23 mouse cellular contexts compared by ENCODE assay signal in genomic region chr11:121712987-121713386, GRCm38 (mm10). TPM values are rescaled to one million over a fixed set of nuclear protein-coding genes. Genes with fewer than 3 reads are reported as not detected.
DNase-seq lines count a peak whose midpoint lies in the region; ATAC-seq lines count a peak whose summit lies in the region.
"Had no signal": no experiment of that assay in that cellular context is flagged by ENCODE, and none has a peak within 500 bp of the region (broad histone marks: within the 10 kb centered on the region; RNA-seq: fewer than 3 reads in every experiment).

No protein-coding gene starts in this region.

- H3K9ac ChIP-seq in lung, embryonic 16.5 days (ENCODE audit: low read length): no peak overlapping the region
- no peak overlapping the region for H3K9ac ChIP-seq in intestine, embryonic 14.5 days (ENCODE audit: low read length)
- H3K9ac ChIP-seq: embryonic facial prominence, embryonic 12.5 days; forebrain, embryonic 15.5 days; limb, embryonic 12.5 days; liver, embryonic 12.5 days; midbrain, embryonic 12.5 days; neural tube, embryonic 12.5 days had no signal

- H3K36me3 ChIP-seq in lung, embryonic 16.5 days (ENCODE audit: control insufficient read depth, insufficient read depth, low read length): peaks cover 10% of the 10 kb centered on the region
- peaks cover 21% of the 10 kb centered on the region for H3K36me3 ChIP-seq in intestine, embryonic 14.5 days (ENCODE audit: control insufficient read depth, insufficient read depth, low read length)
- peaks cover 91% of the 10 kb centered on the region for H3K36me3 ChIP-seq in macrophage (ENCODE audit: inconsistent target)
- peaks cover 6% of the 10 kb centered on the region; the same call in 1 of the 2 replicates for H3K36me3 ChIP-seq in heart, embryonic 10.5 days
- H3K36me3 ChIP-seq: embryonic facial prominence, embryonic 12.5 days; forebrain, embryonic 15.5 days; hindbrain, embryonic 10.5 days; liver, embryonic 12.5 days; midbrain, embryonic 12.5 days; neural tube, embryonic 12.5 days had no signal

- H3K4me3 ChIP-seq in lung, embryonic 16.5 days (ENCODE audit: low read length): no peak overlapping the region
- no peak overlapping the region for H3K4me3 ChIP-seq in intestine, embryonic 14.5 days (ENCODE audit: low read depth, low read length)
- no peak overlapping the region for H3K4me3 ChIP-seq in macrophage (ENCODE audit: inconsistent target)
- no peak overlapping the region for H3K4me3 ChIP-seq in heart, embryonic 10.5 days
- H3K4me3 ChIP-seq: embryonic facial prominence, embryonic 12.5 days; forebrain, embryonic 15.5 days; hindbrain, embryonic 10.5 days; limb, embryonic 12.5 days; liver, embryonic 12.5 days; midbrain, embryonic 12.5 days; neural tube, embryonic 12.5 days had no signal

- peaks cover 22% of the 10 kb centered on the region for H3K4me1 ChIP-seq in lung, embryonic 16.5 days (replicated peaks; ENCODE audit: control insufficient read depth, insufficient read depth, low read length)
- 0 out of 2 replicates have a peak, but pooled peaks cover 6% of the 10 kb centered on the region for H3K4me1 ChIP-seq in intestine, embryonic 14.5 days (replicated peaks; ENCODE audit: control insufficient read depth, insufficient read depth, low read length)
- no peaks in the 10 kb centered on the region for H3K4me1 ChIP-seq in heart, embryonic 10.5 days
- H3K4me1 ChIP-seq: embryonic facial prominence, embryonic 12.5 days; forebrain, embryonic 15.5 days; hindbrain, embryonic 10.5 days; liver, embryonic 12.5 days; midbrain, embryonic 12.5 days; neural tube, embryonic 12.5 days had no signal

- peaks cover 97% of the 10 kb centered on the region for H3K79me2 ChIP-seq in macrophage (ENCODE audit: inconsistent target)

- no peaks in the 10 kb centered on the region for H3K27me3 ChIP-seq in lung, embryonic 16.5 days (ENCODE audit: control insufficient read depth, insufficient read depth, low read depth, low read length)
- H3K27me3 ChIP-seq in intestine, embryonic 14.5 days (replicated peaks; ENCODE audit: control insufficient read depth, insufficient read depth, low read length): no peaks in the 10 kb centered on the region
- peaks cover 20% of the 10 kb centered on the region; the same call in 1 of the 2 replicates for H3K27me3 ChIP-seq in heart, embryonic 10.5 days (ENCODE audit: insufficient read depth, poor library complexity, severe bottlenecking)
- H3K27me3 ChIP-seq: embryonic facial prominence, embryonic 12.5 days; forebrain, embryonic 15.5 days; limb, embryonic 12.5 days; midbrain, embryonic 12.5 days; neural tube, embryonic 12.5 days had no signal

- peak; percentile 74 for ATAC-seq in lung, embryonic 16.5 days (ENCODE audit: low read depth)
- ATAC-seq in intestine, embryonic 14.5 days (replicated peaks; ENCODE audit: low FRiP score, low TSS enrichment, low read depth): peak; percentile 79
- ATAC-seq: forebrain, embryonic 15.5 days; hindbrain, postnatal 0 days; liver, embryonic 12.5 days had no signal

- no peak for DNase-seq in lung, postnatal 10 days
- peak; percentile 75 for DNase-seq in intestine, embryonic 14.5 days (ENCODE audit: low spot score)
- peak; percentile 45 for DNase-seq in urinary bladder, postnatal 25 days (ENCODE audit: low spot score)
- no peak for DNase-seq in spleen, adult 12 weeks (ENCODE audit: low spot score)
- no peak for DNase-seq in heart, embryonic 10.5 days (ENCODE audit: low spot score)
- DNase-seq: adrenal gland, adult 8-10 months; B cell, adult 2 months; cerebellum, adult 9-11 months; gastrocnemius, postnatal 36 days; layer of hippocampus, adult 9-11 months; right cerebral cortex, adult 18-20 months; spleen, adult 18-20 months; thymus, postnatal 14 days had no signal

- WGBS in lung, embryonic 16.5 days: 61% methylated on average over 6 of the region's 6 CpGs
- WGBS in intestine, embryonic 14.5 days: 76% methylated on average over 6 of the region's 6 CpGs
- WGBS in macrophage (ENCODE audit: missing documents): 60% methylated on average over 2 of the region's 6 CpGs
- 85% methylated on average over 6 of the region's 6 CpGs for WGBS in heart, embryonic 10.5 days

- no peaks in the 10 kb centered on the region for H3K9me3 ChIP-seq in lung, embryonic 16.5 days (ENCODE audit: control insufficient read depth, low read length)
- H3K9me3 ChIP-seq in intestine, embryonic 14.5 days (ENCODE audit: control insufficient read depth, low read length): no peaks in the 10 kb centered on the region
- no peaks in the 10 kb centered on the region for H3K9me3 ChIP-seq in heart, embryonic 10.5 days
- H3K9me3 ChIP-seq: embryonic facial prominence, embryonic 12.5 days; forebrain, embryonic 15.5 days; hindbrain, embryonic 10.5 days; limb, embryonic 12.5 days; liver, embryonic 12.5 days; midbrain, embryonic 12.5 days; neural tube, embryonic 12.5 days had no signal

- H3K4me2 ChIP-seq in lung, embryonic 16.5 days (ENCODE audit: low read depth, low read length): no peak overlapping the region; the same call in 1 of the 2 replicates
- 0 out of 2 replicates have a peak overlapping the region, but pooled peaks have one; percentile 9 for H3K4me2 ChIP-seq in intestine, embryonic 14.5 days (ENCODE audit: low read length)
- H3K4me2 ChIP-seq: embryonic facial prominence, embryonic 12.5 days; forebrain, embryonic 15.5 days; limb, embryonic 12.5 days; liver, embryonic 12.5 days; midbrain, embryonic 12.5 days; neural tube, embryonic 12.5 days had no signal

- peak overlapping the region; percentile 74 for H3K27ac ChIP-seq in lung, embryonic 16.5 days (ENCODE audit: low read length)
- peak overlapping the region; percentile 29; the same call in 1 of the 2 replicates for H3K27ac ChIP-seq in intestine, embryonic 14.5 days (ENCODE audit: low read depth)
- peak overlapping the region; percentile 19; the same call in 1 of the 2 replicates for H3K27ac ChIP-seq in macrophage
- H3K27ac ChIP-seq in heart, embryonic 10.5 days: no peak overlapping the region
- H3K27ac ChIP-seq: embryonic facial prominence, embryonic 12.5 days; forebrain, embryonic 15.5 days; hindbrain, embryonic 10.5 days; hindbrain, postnatal 0 days; limb, embryonic 12.5 days; liver, embryonic 12.5 days; midbrain, embryonic 12.5 days; neural tube, embryonic 12.5 days had no signal

RNA-seq across cellular contexts. Expression of gene Metrnl, which starts 11.6 kb away (rescaled TPM):
- 25.8 and 30.1 TPM in 2 replicates for polyA plus RNA-seq in lung, embryonic 16.5 days (2015; fragmentation: Nextera tagmentation; extraction: Ambion mirVana)
- polyA plus RNA-seq in intestine, embryonic 14.5 days (2014; fragmentation: Nextera tagmentation; extraction: Ambion mirVana): 24.7 and 29.4 TPM in 2 replicates
- 100 to 1,000 TPM in 20 of 26 experiments, 10 to 100 TPM in 6; 43.4 to 244 (median 138) TPM for total RNA-seq in macrophage (2018; cell fraction: chromatin; rRNA removed)
- total RNA-seq in macrophage (2018; cell fraction: cytosol; rRNA removed): 100 to 1,000 TPM; 176 to 352 (median 243) TPM
- 100 to 1,000 TPM; 107 to 327 (median 236) TPM for total RNA-seq in macrophage (2018; cell fraction: nucleus; rRNA removed)
- polyA plus RNA-seq in macrophage (2018): 161 to 284 TPM (median 167 TPM) in 3 replicates
- polyA plus RNA-seq in heart, embryonic 10.5 days (2016; fragmentation: Nextera tagmentation; extraction: Ambion mirVana): 6.3 and 6.4 TPM in 2 replicates

RNA-seq across cellular contexts. Expression of gene B3gntl1, which starts 40.0 kb away (rescaled TPM):
- 6.8 and 7.1 TPM in 2 replicates for polyA plus RNA-seq in lung, embryonic 16.5 days (2015; fragmentation: Nextera tagmentation; extraction: Ambion mirVana)
- polyA plus RNA-seq in intestine, embryonic 14.5 days (2014; fragmentation: Nextera tagmentation; extraction: Ambion mirVana): 8.0 and 8.3 TPM in 2 replicates
- total RNA-seq in macrophage (2018; cell fraction: chromatin; rRNA removed): 10 to 100 TPM in 22 of 26 experiments, 1 to 10 TPM in 4; 1.8 to 34.8 (median 24.6) TPM
- 1 to 10 TPM in 24 of 26 experiments, under 1 TPM in 2; 0.62 to 3.8 (median 2.2) TPM for total RNA-seq in macrophage (2018; cell fraction: cytosol; rRNA removed)
- 10 to 100 TPM in 16 of 26 experiments, 1 to 10 TPM in 10; 2.5 to 22.5 (median 12.6) TPM for total RNA-seq in macrophage (2018; cell fraction: nucleus; rRNA removed)
- polyA plus RNA-seq in macrophage (2018): 2.3 to 3.5 TPM (median 2.8 TPM) in 3 replicates
- polyA plus RNA-seq in heart, embryonic 10.5 days (2016; fragmentation: Nextera tagmentation; extraction: Ambion mirVana): 7.4 and 9.7 TPM in 2 replicates

Comparison
In these comparisons a context has a peak if more than half of its experiments do, and no peak if none do; other contexts are left out.
1. DNase-seq: peak in intestine, embryonic 14.5 days (single experiment) and urinary bladder, postnatal 25 days (single experiment); none in lung, postnatal 10 days (single experiment), spleen, adult 12 weeks (single experiment) and heart, embryonic 10.5 days (single experiment).